Mouse (Mus musculus): Measurements from ENCODE around the gene Fam198a. TPM values are rescaled to one million over a fixed set of nuclear protein-coding genes. Genes with fewer than 3 reads are reported as not detected.
"Not testable (repeated sequence)": the region's sequence is repeated elsewhere in the genome, so short reads cannot be mapped to it uniquely, and the experiment has no call there.

Gene Fam198a
- polyA plus RNA-seq, 1 experiment = not detected

DNA sequence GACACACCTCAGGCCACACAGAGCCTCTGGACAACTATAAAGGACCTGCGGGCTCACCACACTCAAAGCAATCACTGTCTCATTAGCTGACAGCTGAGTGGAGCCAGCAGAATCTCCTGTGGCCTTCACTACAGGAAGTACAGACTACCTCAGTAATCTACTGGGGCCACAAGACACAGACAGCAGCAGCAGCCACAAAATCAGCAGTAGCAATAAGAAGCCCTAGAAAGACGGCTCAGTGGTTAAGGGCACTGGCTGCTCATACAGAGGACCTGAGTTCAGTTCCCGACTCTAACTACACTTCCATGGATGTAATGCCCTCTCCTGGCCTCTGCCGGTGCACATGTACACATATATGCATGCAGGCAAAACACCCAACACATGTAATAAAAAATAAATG is 69.5 kb downstream of the Fam198a start:
- no peak overlapping the region for H3K4me3 ChIP-seq (replicated peaks)
- no peaks in the 10 kb centered on the region for H3K4me1 ChIP-seq (ENCODE audit: control insufficient read depth)
- H3K36me3 ChIP-seq (ENCODE audit: control insufficient read depth) = no peaks in the 10 kb centered on the region
- H3K27me3 ChIP-seq (ENCODE audit: control insufficient read depth) = no peaks in the 10 kb centered on the region
- TF ChIP-seq TAL1 (IDR thresholded peaks at IDR 0.05; ENCODE audit: low read length) (no peak), GATA1 (IDR thresholded peaks at IDR 0.05; ENCODE audit: low read length) (no peak)
- H3K9me3 ChIP-seq (ENCODE audit: control insufficient read depth, low read length) = no peaks in the 10 kb centered on the region

DNA sequence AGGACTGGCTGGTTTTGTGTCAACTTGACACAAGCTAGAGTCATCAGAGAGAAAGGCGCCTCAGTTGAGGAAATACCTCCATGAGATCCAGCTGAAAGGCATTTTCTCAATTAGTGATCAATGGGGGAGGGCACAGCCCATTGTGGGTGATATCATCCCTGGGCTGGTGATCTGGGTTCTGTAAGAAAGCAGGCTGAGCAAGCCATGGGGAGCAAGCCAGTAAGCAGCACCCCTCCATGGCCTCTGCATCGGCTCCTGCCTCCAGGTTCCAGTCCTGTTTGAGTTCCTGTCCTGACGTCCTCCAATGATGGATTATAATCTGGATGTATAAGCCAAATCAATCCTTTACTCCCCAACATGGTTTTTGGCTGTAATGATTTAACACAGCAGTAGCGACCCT is 70.4 kb downstream of the Fam198a start:
- H3K9me3 ChIP-seq (ENCODE audit: control insufficient read depth, low read length); H3K4me3 ChIP-seq (replicated peaks); H3K36me3 ChIP-seq (ENCODE audit: control insufficient read depth); H3K4me1 ChIP-seq (ENCODE audit: control insufficient read depth); H3K27me3 ChIP-seq (ENCODE audit: control insufficient read depth): not testable (repeated sequence)

GRCm38 (mm10) chr9:122021581-122021980 is 70.8 kb downstream of the Fam198a start:
- no peaks in the 10 kb centered on the region for H3K4me1 ChIP-seq (ENCODE audit: control insufficient read depth)
- no peaks in the 10 kb centered on the region for H3K36me3 ChIP-seq (ENCODE audit: control insufficient read depth)
- H3K9me3 ChIP-seq (ENCODE audit: control insufficient read depth, low read length) = no peaks in the 10 kb centered on the region
- H3K4me3 ChIP-seq (replicated peaks) = no peak overlapping the region
- TF ChIP-seq GATA1 (IDR thresholded peaks at IDR 0.05; ENCODE audit: low read length) = no peak
- no peak for TF ChIP-seq TAL1 (IDR thresholded peaks at IDR 0.05; ENCODE audit: low read length)
- no peaks in the 10 kb centered on the region for H3K27me3 ChIP-seq (ENCODE audit: control insufficient read depth)

DNA sequence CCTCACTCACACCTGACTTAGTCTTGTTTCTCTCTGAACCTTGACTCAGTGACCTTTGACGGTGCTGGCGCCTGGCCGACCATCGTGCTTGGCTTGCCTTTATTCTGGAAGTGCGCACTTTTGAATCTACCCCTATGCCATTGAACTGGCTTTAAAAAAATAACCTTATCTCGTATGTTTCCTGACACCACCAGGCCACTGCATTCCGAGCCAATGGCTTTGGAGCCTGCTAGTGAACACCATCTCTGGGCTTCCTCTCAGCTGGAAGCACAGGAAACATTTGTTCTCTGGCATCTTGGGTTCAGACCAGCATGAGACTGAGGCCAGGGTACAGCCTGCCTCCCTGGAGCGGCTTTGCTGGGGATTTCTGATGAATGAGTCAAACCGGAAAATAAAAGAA is 72.0 kb downstream of the Fam198a start:
- Histone ChIP-seq H3K9me3 (ENCODE audit: control insufficient read depth, low read length) (no peaks in the 10 kb centered on the region), H3K4me1 (ENCODE audit: control insufficient read depth) (no peaks in the 10 kb centered on the region), H3K27me3 (ENCODE audit: control insufficient read depth) (no peaks in the 10 kb centered on the region), H3K36me3 (ENCODE audit: control insufficient read depth) (no peaks in the 10 kb centered on the region), H3K4me3 (replicated peaks) (no peak overlapping the region)
- TF ChIP-seq TAL1 (IDR thresholded peaks at IDR 0.05; ENCODE audit: low read length) (no peak), GATA1 (IDR thresholded peaks at IDR 0.05; ENCODE audit: low read length) (no peak)

GRCm38 (mm10) chr9:122023873-122024272 is 73.1 kb downstream of the Fam198a start:
- H3K36me3 ChIP-seq (ENCODE audit: control insufficient read depth) = no peaks in the 10 kb centered on the region
- no peaks in the 10 kb centered on the region for H3K27me3 ChIP-seq (ENCODE audit: control insufficient read depth)
- H3K4me3 ChIP-seq (replicated peaks) = no peak overlapping the region
- no peak for TF ChIP-seq TAL1 (IDR thresholded peaks at IDR 0.05; ENCODE audit: low read length)
- no peaks in the 10 kb centered on the region for H3K4me1 ChIP-seq (ENCODE audit: control insufficient read depth)
- no peaks in the 10 kb centered on the region for H3K9me3 ChIP-seq (ENCODE audit: control insufficient read depth, low read length)

DNA sequence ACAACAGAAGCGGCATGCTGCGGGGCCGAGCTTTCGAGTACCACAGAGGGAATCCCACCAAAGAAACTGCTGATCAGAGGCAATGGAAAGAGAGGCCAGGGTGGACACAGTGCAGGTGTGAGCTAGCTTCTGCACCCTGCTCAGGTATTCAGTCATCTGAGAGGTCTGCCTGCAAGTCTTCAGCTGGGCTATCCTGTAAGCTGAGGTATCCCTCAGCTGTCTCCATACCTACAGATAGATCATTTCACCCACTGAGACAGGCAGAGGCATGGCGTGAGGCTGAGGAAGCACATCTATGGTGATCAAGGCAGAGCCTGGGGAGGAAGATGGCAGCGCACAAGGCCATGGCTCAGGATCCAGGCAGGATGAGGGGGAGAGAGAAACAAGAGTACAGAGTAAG is 73.6 kb downstream of the Fam198a start:
- no peak for TF ChIP-seq TAL1 (IDR thresholded peaks at IDR 0.05; ENCODE audit: low read length)
- TF ChIP-seq GATA1 (IDR thresholded peaks at IDR 0.05; ENCODE audit: low read length) = no peak
- H3K27me3 ChIP-seq (ENCODE audit: control insufficient read depth) = no peaks in the 10 kb centered on the region
- H3K36me3 ChIP-seq (ENCODE audit: control insufficient read depth) = no peaks in the 10 kb centered on the region
- no peak overlapping the region for H3K4me3 ChIP-seq (replicated peaks)
- H3K9me3 ChIP-seq (ENCODE audit: control insufficient read depth, low read length) = no peaks in the 10 kb centered on the region
- no peaks in the 10 kb centered on the region for H3K4me1 ChIP-seq (ENCODE audit: control insufficient read depth)

- TF ChIP-seq GATA1 (IDR thresholded peaks at IDR 0.05; ENCODE audit: low read length) (no peak), TAL1 (IDR thresholded peaks at IDR 0.05; ENCODE audit: low read length) (no peak)
- H3K4me1 ChIP-seq (ENCODE audit: control insufficient read depth) = no peaks in the 10 kb centered on the region
- H3K4me3 ChIP-seq (replicated peaks) = no peak overlapping the region
- no peaks in the 10 kb centered on the region for H3K9me3 ChIP-seq (ENCODE audit: control insufficient read depth, low read length)
- no peaks in the 10 kb centered on the region for H3K27me3 ChIP-seq (ENCODE audit: control insufficient read depth)
- no peaks in the 10 kb centered on the region for H3K36me3 ChIP-seq (ENCODE audit: control insufficient read depth)
These were observed 75.2 kb downstream of the Fam198a start for GRCm38 (mm10) chr9:122025855-122026590.

GRCm38 (mm10) chr9:122027081-122027913 is 76.5 kb downstream of the Fam198a start:
- Histone ChIP-seq H3K4me3 (replicated peaks) (no peak overlapping the region), H3K27me3 (ENCODE audit: control insufficient read depth) (no peaks in the 10 kb centered on the region), H3K9me3 (ENCODE audit: control insufficient read depth, low read length) (no peaks in the 10 kb centered on the region), H3K36me3 (ENCODE audit: control insufficient read depth) (no peaks in the 10 kb centered on the region), H3K4me1 (ENCODE audit: control insufficient read depth) (no peaks in the 10 kb centered on the region)
- no peak for TF ChIP-seq TAL1 (IDR thresholded peaks at IDR 0.05; ENCODE audit: low read length)
- no peak for TF ChIP-seq GATA1 (IDR thresholded peaks at IDR 0.05; ENCODE audit: low read length)

GRCm38 (mm10) chr9:122027914-122028745 is 77.3 kb downstream of the Fam198a start:
- TF ChIP-seq GATA1 (IDR thresholded peaks at IDR 0.05; ENCODE audit: low read length) (no peak), TAL1 (IDR thresholded peaks at IDR 0.05; ENCODE audit: low read length) (no peak)
- no peaks in the 10 kb centered on the region for H3K27me3 ChIP-seq (ENCODE audit: control insufficient read depth)
- no peaks in the 10 kb centered on the region for H3K36me3 ChIP-seq (ENCODE audit: control insufficient read depth)
- H3K9me3 ChIP-seq (ENCODE audit: control insufficient read depth, low read length) = no peaks in the 10 kb centered on the region
- no peak overlapping the region for H3K4me3 ChIP-seq (replicated peaks)
- H3K4me1 ChIP-seq (ENCODE audit: control insufficient read depth) = no peaks in the 10 kb centered on the region

All from erythroblast, embryonic 14.5 days (primary cell).